Mouse (Mus musculus): ENCODE data around the gene Tmem119.

DNA sequence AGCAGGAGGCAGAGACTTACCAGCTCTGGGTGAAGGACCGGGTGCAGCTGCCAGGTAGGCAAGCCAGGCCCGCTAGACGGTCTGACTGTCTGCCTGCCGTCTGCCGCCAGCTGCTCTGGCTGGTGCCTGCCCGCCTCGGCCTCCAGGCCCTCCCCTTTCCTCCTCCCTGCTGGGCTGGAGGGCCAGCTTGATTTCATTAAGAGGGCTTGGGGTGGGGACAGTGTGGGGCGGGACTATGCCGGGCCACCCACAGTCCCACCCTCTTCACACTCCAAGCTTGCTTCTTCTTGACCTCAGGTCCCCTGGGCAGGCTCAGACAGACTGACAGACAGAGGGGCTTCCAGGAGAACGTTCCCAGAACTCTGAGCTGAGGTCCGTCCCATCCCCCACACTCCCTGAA, at the start of gene Tmem119:
- no peak for TF ChIP-seq EP300 (IDR thresholded peaks at IDR 0.05; ENCODE audit: low read depth)
- TF ChIP-seq CTCF (IDR thresholded peaks at IDR 0.05; ENCODE audit: low read depth): no peak
